Mouse (Mus musculus) bone marrow, adult 2 months (tissue): ENCODE data around the gene Map4k4. TPM values are rescaled to one million over a fixed set of nuclear protein-coding genes. Genes with fewer than 3 reads are reported as not detected.
A peak's percentile ranks its signal among the peaks of the same experiment; 100 is the strongest.

Source experiments
- H3K27ac ChIP-seq: fragments of 200-500 bp; 2 replicates; pipeline ENCODE4 v1.5.1; 2012; ENCODE audit warnings: low read depth, mild to moderate bottlenecking, control low read depth, inconsistent platforms, low read length; ENCODE audit not compliant: control insufficient read depth, poor library complexity, insufficient read depth
- H3K4me1 ChIP-seq: fragments of 200-500 bp; 2 replicates; pipeline ENCODE4 v1.6.1; 2011; ENCODE audit warnings: low read length; ENCODE audit not compliant: control insufficient read depth, insufficient read depth
- H3K4me3 ChIP-seq: fragments of 200-500 bp; replicated peaks from 2 replicates; pipeline ENCODE3; 2011; ENCODE audit warnings: mild to moderate bottlenecking, low read depth, low read length, control low read depth; ENCODE audit not compliant: control insufficient read depth
- CTCF ChIP-seq: fragments of 200-500 bp; IDR thresholded peaks from 2 replicates; pipeline ENCODE4 v1.5.1; 2011; ENCODE audit warnings: low read length, control low read depth; ENCODE audit not compliant: control insufficient read depth, insufficient read depth
- POLR2A ChIP-seq: fragments of 200-500 bp; IDR thresholded peaks from 2 replicates; pipeline ENCODE4 v1.6.1; 2011; ENCODE audit warnings: low read depth, mild to moderate bottlenecking, control low read depth, low read length, borderline replicate concordance; ENCODE audit not compliant: control insufficient read depth
- WGBS: fragments of 180-500 bp; shearing (Covaris S2); methylation state at CpG from one replicate; pipeline ENCODE4 v1.1.7; 2018; 5-methylcytosine and 5-hydroxymethylcytosine counted together
- polyA plus RNA-seq: library from polyadenylated mRNA; stranded (reverse); fragments of >200 nt; gene quantifications from 2 replicates; pipeline ENCODE4 v1.2.4, GENCODE M21; 2011; ENCODE audit warnings: low replicate concordance; ENCODE audit not compliant: missing spikeins, insufficient read depth, insufficient read length

Map4k4 gene
- 51.3 and 69.2 TPM in 2 replicates for polyA plus RNA-seq

DNA sequence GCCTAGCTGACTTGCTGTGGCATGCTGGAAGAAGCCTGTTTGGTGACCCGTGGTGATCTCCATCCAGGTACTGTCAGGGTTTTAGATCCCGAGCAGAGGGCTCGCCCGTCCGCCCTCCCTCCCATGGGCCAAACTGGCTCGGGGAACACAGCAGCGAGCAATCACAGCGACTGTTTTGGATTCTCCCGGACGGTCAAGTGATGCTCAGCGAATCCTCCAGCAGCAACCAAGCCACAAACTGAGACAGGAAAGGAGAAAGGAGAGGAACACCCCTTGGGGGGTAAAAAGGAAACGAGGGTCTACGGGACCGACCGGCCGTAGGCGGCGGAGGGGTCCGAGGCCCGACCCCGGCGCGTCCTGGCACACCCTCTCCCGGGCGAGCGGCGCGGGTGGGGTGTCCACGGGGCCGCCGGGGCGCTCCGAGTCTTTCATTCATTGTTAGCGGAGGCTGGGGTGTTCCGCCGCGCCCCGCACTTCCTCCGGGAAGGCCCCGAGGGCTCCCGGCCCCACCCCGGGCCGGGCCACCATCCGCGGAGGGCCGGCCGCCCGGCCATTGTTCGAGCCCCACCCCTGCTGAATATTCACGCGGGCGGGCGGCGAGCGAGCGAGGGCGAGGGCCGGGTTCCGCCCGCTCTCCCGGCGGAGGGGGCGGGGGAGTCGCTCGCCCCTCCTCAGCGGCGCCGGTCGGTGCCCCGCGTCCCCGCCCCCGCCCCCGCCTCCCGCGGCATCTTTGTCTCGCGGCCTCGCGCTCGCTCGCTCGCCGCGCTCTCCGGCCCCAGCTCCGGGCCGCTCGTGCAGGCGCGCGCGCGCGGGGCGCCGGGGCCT is at the start of gene Map4k4:
Gene Map4k4 (plus strand): TSS at position 733 of the 825 bp plus-strand sequence.
- 3% methylated on average over 96 of the region's 97 CpGs for WGBS
- Histone ChIP-seq H3K4me3 (peak within 1 kb of the TSS; percentile 79), H3K4me1 (peaks cover 15% of the 10 kb centered on the region), H3K27ac (peak within 1 kb of the TSS; percentile 93)
- TF ChIP-seq POLR2A: peak; percentile 9; the same call in 1 of the 2 replicates
- TF ChIP-seq CTCF: no peak

DNA sequence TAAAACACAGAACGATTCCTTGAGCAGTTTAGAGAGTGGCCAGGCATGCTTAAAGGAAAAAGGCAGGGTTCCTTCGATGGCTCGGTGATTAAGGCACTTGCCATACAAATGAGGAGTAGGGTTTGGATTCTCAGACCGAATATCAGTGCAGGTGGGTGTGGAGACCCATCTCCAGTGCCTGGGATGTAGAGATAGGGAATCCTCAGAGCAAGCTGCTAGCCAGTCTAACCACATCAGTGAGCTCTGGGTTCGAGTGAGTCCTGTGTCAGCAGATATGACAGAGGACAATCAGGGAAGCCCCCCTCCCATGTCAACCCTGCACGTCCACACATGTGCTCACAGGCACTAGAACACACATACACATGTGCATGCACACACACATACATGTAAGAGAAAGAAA is 44.8 kb upstream of the Map4k4 start:
- Histone ChIP-seq H3K4me3 (no peak overlapping the region), H3K4me1 (no peaks in the 10 kb centered on the region), H3K27ac (no peak overlapping the region)
- TF ChIP-seq POLR2A (no peak), CTCF (no peak)
- WGBS: 70% methylated on average over 6 of the region's 6 CpGs

DNA sequence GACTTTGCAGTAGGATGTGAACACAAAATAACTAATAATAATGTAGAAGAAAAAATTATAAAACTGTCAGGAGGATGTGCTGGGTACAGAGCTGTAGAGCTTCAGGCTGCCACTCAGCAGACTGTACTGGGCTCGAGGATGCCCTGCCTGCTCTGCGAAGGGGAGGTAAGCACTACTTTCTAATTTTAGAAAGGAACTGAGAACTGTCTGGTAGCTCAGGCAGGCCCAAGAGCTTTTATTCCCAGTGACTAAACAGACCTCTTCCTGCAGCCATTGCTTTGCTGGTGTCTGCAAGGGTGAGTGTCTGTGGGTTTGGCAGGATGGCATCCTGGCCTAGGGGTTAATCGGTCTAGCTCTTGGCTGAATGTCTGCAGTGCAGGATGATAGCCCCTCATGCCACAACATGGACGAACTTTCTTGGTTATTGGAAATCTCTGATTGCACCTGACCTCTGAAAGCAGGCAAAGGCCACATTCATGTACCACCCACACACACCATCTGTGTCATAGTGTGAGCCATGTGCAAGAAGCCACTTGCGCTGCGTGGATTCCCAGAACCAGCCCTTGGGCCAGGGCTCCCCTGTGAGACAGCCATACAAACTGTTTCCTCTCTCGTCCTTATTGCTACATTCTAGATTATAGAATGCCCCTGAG is 43.8 kb upstream of the Map4k4 start:
- Histone ChIP-seq H3K27ac (no peak overlapping the region), H3K4me3 (no peak overlapping the region), H3K4me1 (no peaks in the 10 kb centered on the region)
- no peak for TF ChIP-seq POLR2A
- TF ChIP-seq CTCF: no peak
- WGBS: 57% methylated on average over 7 of the region's 7 CpGs

DNA sequence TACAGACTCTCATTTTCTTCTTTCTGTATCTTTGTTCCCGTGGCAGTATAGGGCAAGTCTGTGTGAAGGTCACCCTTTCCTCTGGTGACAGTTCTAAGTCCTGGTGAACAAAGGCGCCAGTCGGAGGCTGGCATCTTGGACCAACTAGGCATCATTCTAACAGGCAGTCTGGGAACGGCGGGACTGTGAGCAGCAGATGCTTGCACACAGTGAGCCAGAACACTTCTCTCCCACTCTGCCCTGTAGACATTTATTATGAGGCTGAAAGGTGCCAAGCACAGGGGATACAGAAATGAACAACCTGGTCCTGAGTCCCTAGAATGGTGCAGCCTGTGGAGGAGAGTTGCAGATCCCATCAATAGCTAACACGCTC is 43.3 kb upstream of the Map4k4 start:
- Histone ChIP-seq H3K4me3 (no peak overlapping the region), H3K27ac (no peak overlapping the region), H3K4me1 (no peaks in the 10 kb centered on the region)
- TF ChIP-seq CTCF: no peak
- no peak for TF ChIP-seq POLR2A
- 86% methylated on average over 6 of the region's 6 CpGs for WGBS

DNA sequence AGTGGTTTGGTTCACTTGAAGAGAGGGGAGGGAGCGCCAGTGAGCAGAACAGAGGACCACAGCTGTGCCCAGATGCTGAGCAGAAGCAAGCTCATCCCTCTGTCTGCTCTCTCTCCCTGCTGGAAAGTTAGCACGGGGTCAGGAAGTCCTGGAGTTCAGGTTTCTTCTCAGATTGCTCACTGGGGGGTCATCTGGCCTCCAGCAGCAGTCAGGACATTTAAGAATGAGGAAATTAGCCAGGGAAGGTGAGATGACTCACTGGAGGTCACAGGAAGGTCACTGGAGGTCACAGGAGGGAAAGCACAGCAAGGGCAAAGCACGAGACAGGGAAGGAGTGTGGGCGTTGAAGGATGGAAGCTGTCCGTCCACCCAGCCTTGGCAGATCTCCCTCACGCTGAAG is 41.5 kb upstream of the Map4k4 start:
- Histone ChIP-seq H3K27ac (no peak overlapping the region), H3K4me1 (no peaks in the 10 kb centered on the region), H3K4me3 (no peak overlapping the region)
- WGBS: 54% methylated on average over 6 of the region's 6 CpGs
- TF ChIP-seq CTCF (no peak), POLR2A (no peak)

DNA sequence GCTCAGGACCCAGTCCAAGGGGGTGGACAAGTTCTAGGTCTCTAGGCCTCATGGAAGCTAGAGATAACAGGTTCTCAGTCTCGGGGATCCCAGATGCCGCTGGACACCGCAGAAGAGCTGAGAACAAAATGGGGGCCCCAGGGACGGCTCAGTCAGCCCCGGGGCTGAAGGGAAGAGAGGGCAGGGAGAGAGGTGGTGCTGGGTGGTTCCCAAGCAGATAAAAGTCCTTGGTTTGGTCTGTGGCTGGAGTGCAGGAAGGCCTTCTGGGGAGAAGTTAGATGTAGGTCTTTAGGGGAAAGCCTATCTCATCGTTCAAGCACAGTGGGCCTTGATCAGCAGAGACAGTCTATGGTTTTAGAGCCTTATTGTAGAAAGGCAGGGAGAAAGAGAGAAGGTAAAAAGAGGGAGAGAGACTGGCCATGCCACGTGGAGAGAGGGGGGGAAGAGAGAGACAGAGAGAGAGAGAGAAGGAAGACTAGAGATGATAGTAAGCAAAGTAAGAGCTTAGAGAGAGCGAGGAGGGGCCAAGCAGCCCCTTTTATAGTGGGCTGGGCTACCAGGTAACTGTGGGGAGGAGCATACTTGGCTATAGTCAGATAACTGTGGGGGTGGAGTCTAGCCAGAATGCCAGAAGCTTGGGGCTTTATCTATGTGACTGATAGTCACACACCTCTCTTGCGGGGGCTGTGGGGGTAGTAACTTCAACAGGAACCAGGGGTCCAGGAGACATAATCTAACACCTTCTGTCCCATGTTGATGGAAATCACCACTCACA is 34.2 kb upstream of the Map4k4 start:
- 63% methylated on average over 9 of the region's 9 CpGs for WGBS
- Histone ChIP-seq H3K4me1 (no peaks in the 10 kb centered on the region; the same call in 1 of the 2 replicates), H3K27ac (no peak overlapping the region), H3K4me3 (no peak overlapping the region)
- TF ChIP-seq POLR2A (no peak), CTCF (no peak)

DNA sequence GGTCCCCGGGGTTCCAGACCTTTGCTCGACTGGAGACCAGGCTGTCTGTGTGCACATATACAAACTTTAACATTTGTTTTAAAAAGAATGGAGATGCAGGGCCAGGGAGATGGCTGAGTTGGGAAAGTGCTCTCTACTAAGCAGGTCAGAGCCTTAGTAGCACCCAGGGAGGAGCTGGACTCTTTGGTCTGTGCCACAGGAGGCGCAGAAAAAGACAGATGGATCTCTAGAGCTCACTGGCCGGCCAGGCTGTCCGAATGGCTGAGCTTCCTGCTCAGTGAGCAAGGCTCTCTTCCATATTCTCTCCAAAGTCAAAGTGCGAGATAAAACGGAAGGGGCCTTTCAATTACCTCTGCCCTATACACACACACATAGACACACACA is 33.6 kb upstream of the Map4k4 start:
- no peak for TF ChIP-seq CTCF
- no peak for TF ChIP-seq POLR2A
- H3K4me1 ChIP-seq: no peaks in the 10 kb centered on the region; the same call in 1 of the 2 replicates
- no peak overlapping the region for H3K4me3 ChIP-seq
- no peak overlapping the region for H3K27ac ChIP-seq
- 88% methylated on average over 7 of the region's 7 CpGs for WGBS
